Mouse (Mus musculus): ENCODE measurements around the gene Sst. TPM values are rescaled to one million over a fixed set of nuclear protein-coding genes. Genes with fewer than 3 reads are reported as not detected.

The Sst gene
- polyA plus RNA-seq (2012; ENCODE audit: low replicate concordance): not detected in 2 replicates

DNA sequence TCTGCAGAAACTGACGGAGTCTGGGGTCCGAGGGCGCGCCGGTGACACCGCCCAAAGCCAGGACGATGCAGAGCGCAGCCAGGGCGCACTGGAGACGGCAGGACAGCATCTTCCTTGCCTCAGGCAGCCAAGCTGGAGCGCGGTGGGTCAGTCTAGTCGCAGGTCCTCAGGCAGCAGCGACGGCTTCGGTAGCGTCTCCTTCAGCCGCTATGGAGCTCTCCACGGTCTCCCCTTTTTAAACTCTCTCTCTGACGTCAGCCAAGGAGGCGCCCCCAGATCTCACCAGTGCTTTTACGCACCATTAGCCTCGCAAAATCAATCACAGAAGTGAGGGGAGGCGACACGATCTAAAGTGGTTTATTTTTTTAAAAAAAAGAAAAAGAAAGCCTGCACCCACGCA lies at the start of gene Sst:
TSS of gene Sst (minus strand) at position 323 of the 400 bp plus-strand sequence.

DNA sequence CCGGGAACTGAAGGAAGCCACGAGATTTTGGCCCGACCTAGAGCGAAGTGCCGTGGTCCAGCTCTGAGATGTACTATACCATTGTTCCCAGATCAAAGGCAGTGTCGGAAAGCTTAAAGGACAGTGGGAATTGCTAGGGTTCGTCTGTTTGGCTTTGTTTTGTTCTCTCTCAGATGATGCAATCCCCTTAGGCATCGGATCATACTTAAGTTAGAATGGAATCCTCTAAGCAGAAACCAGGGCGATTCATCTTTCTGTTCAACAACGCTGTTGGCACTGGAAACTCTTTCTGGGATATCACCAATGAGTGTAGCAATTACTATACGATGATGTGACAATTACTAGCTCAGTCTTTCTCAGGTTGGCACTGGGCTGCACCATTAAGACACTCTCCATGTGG lies 41.5 kb upstream of the Sst start, which contains the start of gene Rtp2:
TSS of gene Rtp2 (minus strand) at position 101 of the 400 bp plus-strand sequence.

Other genes with a start within 250 kb of the Sst start
- gene Rtp2, start 41.4 kb upstream of the Sst start, polyA plus RNA-seq (2012; ENCODE audit: low replicate concordance): not detected in 2 replicates
- not detected in 2 replicates for gene Gm37419, start 97.5 kb upstream of the Sst start, polyA plus RNA-seq (2012; ENCODE audit: low replicate concordance)
- gene Bcl6, start 97.9 kb upstream of the Sst start, polyA plus RNA-seq (2012; ENCODE audit: low replicate concordance): 7.7 and 8.6 TPM in 2 replicates

Data from leukemia stem cell, adult 10-12 weeks (primary cell).